ENCODE assay signal across 8 mouse cellular contexts in the genomic region with DNA sequence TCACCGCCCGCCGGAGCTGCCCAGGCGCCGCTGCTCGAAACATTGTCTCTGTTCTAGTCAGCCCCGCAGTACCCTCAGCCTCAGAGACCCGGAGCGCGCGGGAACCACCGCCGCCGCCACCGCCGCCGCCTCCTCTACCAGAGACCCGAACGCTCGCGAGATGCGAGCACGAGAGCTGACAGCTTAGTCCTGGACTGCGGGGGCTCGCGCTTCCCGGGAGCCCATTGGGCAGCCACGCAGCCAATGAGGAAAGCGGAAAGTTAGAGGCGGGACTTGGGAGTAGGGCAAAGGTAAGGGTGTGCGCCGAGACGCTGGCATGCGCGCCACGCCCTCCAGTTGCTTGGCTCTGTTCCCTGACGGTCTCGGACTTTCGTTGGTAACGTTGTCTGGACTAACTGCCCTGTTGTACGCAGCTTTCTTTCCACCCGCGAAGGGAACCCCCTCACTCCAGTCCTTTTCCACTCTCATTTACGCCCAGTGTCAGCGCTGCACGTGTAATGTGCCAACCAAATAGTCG. TPM values are rescaled to one million over a fixed set of nuclear protein-coding genes. Genes with fewer than 3 reads are reported as not detected.
DNase-seq lines count a peak whose midpoint lies in the region; ATAC-seq and TF ChIP-seq lines count a peak whose summit lies in the region.

A gene (minus strand): TSS at position 217 of the 517 bp plus-strand sequence.

- H3K9ac ChIP-seq in heart, embryonic 15.5 days, result peak within 1 kb of the TSS; percentile 92
- H3K9ac ChIP-seq in liver, embryonic 14.5 days (replicated peaks), result peak within 1 kb of the TSS; percentile 94
- H3K9ac ChIP-seq in neural tube, embryonic 11.5 days (ENCODE audit: low read length), result peak within 1 kb of the TSS; percentile 82
- peak within 1 kb of the TSS; percentile 96 for H3K9ac ChIP-seq in stomach, postnatal 0 days (ENCODE audit: low read length)

- peaks cover 12% of the 10 kb centered on the region for H3K4me1 ChIP-seq in forebrain, embryonic 10.5 days
- H3K4me1 ChIP-seq in heart, embryonic 15.5 days (replicated peaks), result peaks cover 19% of the 10 kb centered on the region
- peaks cover 0 to 10% of the 10 kb centered on the region in 2 experiments; a peak in 3 of 4 replicates for H3K4me1 ChIP-seq in liver, embryonic 14.5 days (replicated peaks; ENCODE audit: control insufficient read depth in 2 of 2, insufficient read depth in 2 of 2, low read length in 1 of 2)
- H3K4me1 ChIP-seq in neural tube, embryonic 11.5 days (ENCODE audit: control insufficient read depth, insufficient read depth, low read length), result peaks cover 5% of the 10 kb centered on the region; the same call in 1 of the 2 replicates
- peaks cover 3% of the 10 kb centered on the region for H3K4me1 ChIP-seq in stomach, postnatal 0 days (replicated peaks; ENCODE audit: control insufficient read depth, insufficient read depth)

- ATAC-seq in heart, embryonic 15.5 days (replicated peaks; ENCODE audit: insufficient number of reproducible peaks, insufficient read depth, low FRiP score, low read depth), result peak; percentile 99
- ATAC-seq in liver, embryonic 14.5 days (ENCODE audit: insufficient read depth), result peak; percentile 98
- peak; percentile 99 for ATAC-seq in neural tube, embryonic 11.5 days (ENCODE audit: insufficient read depth, low FRiP score, low TSS enrichment)
- ATAC-seq in stomach, postnatal 0 days (ENCODE audit: low FRiP score, low TSS enrichment), result peak; percentile 99

- peaks cover 29% of the 10 kb centered on the region for H3K27me3 ChIP-seq in forebrain, embryonic 10.5 days (ENCODE audit: poor library complexity, severe bottlenecking)
- peaks cover 12% of the 10 kb centered on the region for H3K27me3 ChIP-seq in heart, embryonic 15.5 days
- H3K27me3 ChIP-seq in liver, embryonic 14.5 days (ENCODE audit: control insufficient read depth, insufficient read depth, low read length), result no peaks in the 10 kb centered on the region
- peaks cover 10% of the 10 kb centered on the region; the same call in 1 of the 2 replicates for H3K27me3 ChIP-seq in neural tube, embryonic 11.5 days (ENCODE audit: control insufficient read depth, insufficient read depth, low read length)
- no peaks in the 10 kb centered on the region for H3K27me3 ChIP-seq in stomach, postnatal 0 days (ENCODE audit: control insufficient read depth, insufficient read depth, low read length)

- WGBS in forebrain, embryonic 10.5 days, result under 1% methylated on average over 47 of the region's 47 CpGs
- WGBS in heart, embryonic 15.5 days, result under 1% methylated on average over 47 of the region's 47 CpGs
- under 1% methylated on average over 47 of the region's 47 CpGs for WGBS in liver, embryonic 14.5 days (ENCODE audit: insufficient replicate concordance)
- under 1% methylated on average over 47 of the region's 47 CpGs for WGBS in neural tube, embryonic 11.5 days
- 1% methylated on average over 46 of the region's 47 CpGs for WGBS in stomach, postnatal 0 days

- H3K36me3 ChIP-seq in forebrain, embryonic 10.5 days (replicated peaks), result no peaks in the 10 kb centered on the region
- H3K36me3 ChIP-seq in heart, embryonic 15.5 days, result no peaks in the 10 kb centered on the region
- H3K36me3 ChIP-seq in liver, embryonic 14.5 days (replicated peaks; ENCODE audit: control insufficient read depth, insufficient read depth, low read depth), result no peaks in the 10 kb centered on the region
- no peaks in the 10 kb centered on the region for H3K36me3 ChIP-seq in neural tube, embryonic 11.5 days (ENCODE audit: control insufficient read depth, insufficient read depth, low read length)
- H3K36me3 ChIP-seq in stomach, postnatal 0 days (ENCODE audit: control insufficient read depth, insufficient read depth, low read length), result no peaks in the 10 kb centered on the region

- peak; percentile 86 to 89 for DNase-seq in CD8-positive naive resting alpha-beta T cell, adult 2 months (ENCODE audit: low read depth in 2 of 2, low spot score in 2 of 2)
- DNase-seq in c-Kit-positive CD71-negative TER-119-negative erythroid progenitor cells, embryonic 14.5 days (ENCODE audit: low read depth), result peak; percentile 97
- DNase-seq in forebrain, embryonic 10.5 days (ENCODE audit: extremely low spot score, low spot score), result peak; percentile 93
- DNase-seq in kidney, postnatal 25 days, result peak; percentile 97 to 99
- DNase-seq in liver, embryonic 14.5 days (ENCODE audit: low read depth in 3 of 3, low spot score in 3 of 3), result peak; percentile 97 to 98 (median 98)
- DNase-seq in neural tube, embryonic 11.5 days (ENCODE audit: low spot score), result peak; percentile 96
- DNase-seq in stomach, postnatal 0 days (ENCODE audit: low spot score), result peak; percentile 97

- TF ChIP-seq EP300 in liver, embryonic 14.5 days (IDR thresholded peaks at IDR 0.05; ENCODE audit: low read depth), result peak; percentile 63
- peak; percentile 93 for TF ChIP-seq EP300 in stomach, postnatal 0 days (optimal IDR thresholded peaks at IDR 0.05)

- no peaks in the 10 kb centered on the region for H3K9me3 ChIP-seq in forebrain, embryonic 10.5 days
- no peaks in the 10 kb centered on the region for H3K9me3 ChIP-seq in heart, embryonic 15.5 days (replicated peaks)
- no peaks in the 10 kb centered on the region for H3K9me3 ChIP-seq in liver, embryonic 14.5 days (ENCODE audit: control insufficient read depth, low read length)
- no peaks in the 10 kb centered on the region for H3K9me3 ChIP-seq in neural tube, embryonic 11.5 days (ENCODE audit: control insufficient read depth, low read length)
- no peaks in the 10 kb centered on the region for H3K9me3 ChIP-seq in stomach, postnatal 0 days (ENCODE audit: control insufficient read depth, low read length)

- H3K27ac ChIP-seq in forebrain, embryonic 10.5 days, result peak within 1 kb of the TSS; percentile 90
- peak within 1 kb of the TSS; percentile 94 for H3K27ac ChIP-seq in heart, embryonic 15.5 days
- H3K27ac ChIP-seq in liver, embryonic 14.5 days, result peak within 1 kb of the TSS; percentile 82
- H3K27ac ChIP-seq in neural tube, embryonic 11.5 days (ENCODE audit: low read depth, low read length), result peak within 1 kb of the TSS; percentile 80
- peak within 1 kb of the TSS; percentile 97 for H3K27ac ChIP-seq in stomach, postnatal 0 days (replicated peaks)

- H3K4me2 ChIP-seq in heart, embryonic 15.5 days, result peak within 1 kb of the TSS; percentile 78
- H3K4me2 ChIP-seq in liver, embryonic 14.5 days (ENCODE audit: low read depth), result peak within 1 kb of the TSS; percentile 91
- peak within 1 kb of the TSS; percentile 85 for H3K4me2 ChIP-seq in neural tube, embryonic 11.5 days (ENCODE audit: low read depth)
- peak within 1 kb of the TSS; percentile 77 for H3K4me2 ChIP-seq in stomach, postnatal 0 days (replicated peaks; ENCODE audit: low read depth)

- H3K4me3 ChIP-seq in forebrain, embryonic 10.5 days, result peak within 1 kb of the TSS; percentile 70
- peak within 1 kb of the TSS; percentile 88 for H3K4me3 ChIP-seq in heart, embryonic 15.5 days
- H3K4me3 ChIP-seq in liver, embryonic 14.5 days (ENCODE audit: insufficient read depth in 1 of 2, low read depth in 2 of 2, low read length in 2 of 2), result peak within 1 kb of the TSS; percentile 87 to 98
- H3K4me3 ChIP-seq in neural tube, embryonic 11.5 days (ENCODE audit: low read depth, low read length), result peak within 1 kb of the TSS; percentile 80
- peak within 1 kb of the TSS; percentile 88 for H3K4me3 ChIP-seq in stomach, postnatal 0 days (ENCODE audit: low read depth, low read length)

- TF ChIP-seq CTCF in liver, embryonic 14.5 days (IDR thresholded peaks at IDR 0.05; ENCODE audit: low read depth), result no peak
- no peak for TF ChIP-seq CTCF in stomach, postnatal 0 days (IDR thresholded peaks at IDR 0.05; ENCODE audit: low read depth)

RNA-seq across cellular contexts. Expression of the gene that starts here (rescaled TPM):
- 162 and 165 TPM in 2 replicates for polyA plus RNA-seq in forebrain, embryonic 10.5 days (2016; fragmentation: Nextera tagmentation; extraction: Ambion mirVana)
- polyA plus RNA-seq in heart, embryonic 15.5 days (2015; fragmentation: Nextera tagmentation; extraction: Ambion mirVana), result 339 and 435 TPM in 2 replicates
- polyA plus RNA-seq in liver, embryonic 14.5 days (2012; rRNA removed), result 73.3 and 87.6 TPM in 2 replicates
- 181 and 189 TPM in 2 replicates for polyA plus RNA-seq in liver, embryonic 14.5 days (2014; fragmentation: Nextera tagmentation; extraction: Ambion mirVana)
- polyA plus RNA-seq in neural tube, embryonic 11.5 days (2014; fragmentation: Nextera tagmentation; extraction: Ambion mirVana), result 122 and 138 TPM in 2 replicates
- 326 and 337 TPM in 2 replicates for polyA plus RNA-seq in stomach, postnatal 0 days (2015; fragmentation: Nextera tagmentation; extraction: Ambion mirVana)

Comparison
In these comparisons a context has a peak if more than half of its experiments do, and no peak if none do; other contexts are left out.
1. Peak in every context shown above with its lines: DNase-seq, ATAC-seq, H3K4me3 ChIP-seq and H3K27ac ChIP-seq.